Mouse (Mus musculus) frontal cortex, postnatal 36 days (tissue): ENCODE measurements at regions not wholly inside any gene's neighbourhood (a gene's known extent, or its start where the extent isn't known, plus 50 kb on each side); places are given as distances from the start of the nearest gene placed in this dataset.

Source experiments
- DNase-seq, 2 experiments: peaks; one replicate each; pipeline ENCODE4 v3.0.0; 2022; ENCODE audit warnings: low spot score in 2 of 2

- DNase-seq, result peak in 1 of 2 experiments; percentile 27
These were observed 107.0 kb upstream of the Pdzrn3 start for GRCm38 (mm10) chr6:101484526-101485287.

- peak; percentile 51 to 65 for DNase-seq
These were observed 105.2 kb upstream of the Pdzrn3 start for GRCm38 (mm10) chr6:101482635-101483465.

GRCm38 (mm10) chr6:101473956-101474355 lies 96.3 kb upstream of the Pdzrn3 start:
- no peak for DNase-seq

- peak; percentile 34 to 62 for DNase-seq
These were observed 95.7 kb upstream of the Pdzrn3 start for GRCm38 (mm10) chr6:101473257-101473925.

DNA sequence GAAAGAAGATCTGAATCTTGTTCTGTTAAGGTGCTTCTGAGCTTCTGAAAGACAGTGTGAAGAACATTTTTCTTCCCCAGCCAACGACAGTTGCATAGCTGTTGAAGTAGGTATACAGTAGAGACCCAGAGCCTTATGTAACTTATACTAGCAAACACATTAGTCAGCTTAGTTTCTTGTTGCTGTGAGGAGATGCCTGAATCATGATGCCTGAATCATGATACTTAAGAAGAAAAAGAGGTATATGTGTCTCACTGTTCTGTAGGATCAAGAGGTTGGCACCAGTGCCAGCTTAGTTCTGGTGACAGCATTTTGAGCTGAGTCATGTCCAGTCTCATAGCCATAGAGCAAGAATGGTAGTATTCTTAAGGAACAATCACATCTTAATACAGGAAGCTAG lies 87.2 kb upstream of the Pdzrn3 start:
- no peak for DNase-seq

- DNase-seq, result no peak
These were observed 86.2 kb upstream of the Pdzrn3 start for GRCm38 (mm10) chr6:101463812-101464320.

- DNase-seq, result no peak
These were observed 69.0 kb upstream of the Pdzrn3 start for GRCm38 (mm10) chr6:101446720-101447119.

- DNase-seq, result no peak
These were observed 68.6 kb upstream of the Pdzrn3 start for GRCm38 (mm10) chr6:101446316-101446715.

DNA sequence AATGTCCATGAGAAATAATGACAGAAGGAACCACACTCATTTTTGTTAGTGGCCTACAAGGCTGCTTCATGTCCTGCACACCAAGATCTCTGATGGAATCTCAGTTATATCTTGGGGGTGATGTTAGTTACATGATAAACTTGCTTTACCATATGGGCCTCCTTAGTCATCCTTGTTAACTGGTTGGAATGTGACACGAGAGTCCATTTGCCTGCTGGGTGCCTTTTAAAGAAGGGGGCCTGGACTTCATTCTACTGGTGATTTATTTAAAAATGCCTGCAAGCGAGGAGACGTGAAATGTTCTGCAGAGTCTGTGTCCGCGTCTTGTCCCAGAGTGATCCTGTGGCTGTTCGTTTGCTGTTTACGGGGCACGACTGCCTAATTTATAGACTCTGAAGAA lies 55.1 kb upstream of the Pdzrn3 start:
- no peak for DNase-seq

DNA sequence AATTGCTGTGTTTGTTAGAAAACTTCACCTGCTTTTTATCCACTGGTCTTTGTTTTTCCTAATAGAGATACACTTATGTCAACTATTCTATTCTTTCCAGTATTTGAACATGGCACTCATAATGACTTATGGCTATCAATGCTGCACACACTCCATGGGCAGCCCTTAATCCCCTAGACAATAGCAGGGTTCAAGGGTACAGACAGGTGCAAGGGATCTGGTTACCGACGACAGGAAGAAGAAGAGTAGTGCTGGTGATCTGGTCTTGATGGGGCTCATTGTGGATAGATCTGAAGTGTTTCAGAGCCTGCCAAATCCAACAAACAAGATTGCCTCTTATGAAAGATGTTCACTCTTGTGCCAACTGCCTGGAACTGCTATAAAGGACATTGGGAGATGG lies 51.9 kb upstream of the Pdzrn3 start:
- DNase-seq, result no peak
